Mouse (Mus musculus): Measurements from ENCODE around the gene 4921507P07Rik.

GRCm38 (mm10) chr6:50539641-50540040 lies 56.8 kb downstream of the 4921507P07Rik start:
- TF ChIP-seq CTCF (IDR thresholded peaks at IDR 0.05; ENCODE audit: insufficient read depth, low read length) (no peak), POLR2A (IDR thresholded peaks at IDR 0.05; ENCODE audit: borderline replicate concordance, extremely low read depth, low read depth, low read length) (no peak)

Data from lung, adult 2 months (tissue).